Mouse (Mus musculus): Measurements from ENCODE around the gene Tenm3.

Tenm3 gene

DNA sequence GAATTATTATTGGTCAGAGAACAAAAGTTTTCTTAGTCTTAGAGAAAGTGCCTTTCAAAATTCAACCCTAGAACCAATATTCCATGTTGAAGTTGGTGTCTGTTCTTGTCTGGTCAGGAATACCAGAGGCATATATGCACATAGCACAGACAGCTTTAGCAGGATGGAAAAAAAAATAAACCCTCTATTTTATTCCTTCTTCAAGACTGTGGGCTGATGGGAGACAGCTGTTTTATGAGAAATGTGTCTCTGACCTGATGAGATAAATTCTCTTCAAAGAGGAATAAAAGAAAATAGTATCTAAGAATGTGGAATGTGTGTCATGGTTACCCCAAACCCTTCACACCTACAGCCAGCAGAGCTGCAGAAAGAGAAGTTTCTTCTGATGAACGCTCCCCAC lies 173.4 kb downstream of the Tenm3 start:
- no peak for DNase-seq (ENCODE audit: low read depth, low spot score)

DNA sequence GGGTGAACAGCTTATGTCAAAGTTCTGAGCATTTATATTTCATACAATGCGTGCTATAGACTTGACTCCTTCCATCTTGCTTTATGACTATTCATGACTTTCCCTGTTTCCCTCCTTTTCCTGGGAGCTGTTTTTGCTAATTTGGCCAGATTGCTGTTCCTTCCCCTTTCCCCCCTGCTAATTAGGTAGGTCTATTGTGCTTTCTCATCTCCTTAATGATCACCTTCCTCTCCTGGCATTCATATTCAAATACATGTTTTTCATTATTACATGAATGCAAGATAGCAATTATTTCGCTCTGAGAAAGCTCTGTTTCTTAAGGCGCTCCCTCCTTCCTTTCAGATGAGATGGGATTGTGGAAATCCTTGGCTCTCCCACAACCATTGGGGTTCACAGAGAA lies 178.6 kb downstream of the Tenm3 start:
- no peak for DNase-seq (ENCODE audit: low read depth, low spot score)

DNA sequence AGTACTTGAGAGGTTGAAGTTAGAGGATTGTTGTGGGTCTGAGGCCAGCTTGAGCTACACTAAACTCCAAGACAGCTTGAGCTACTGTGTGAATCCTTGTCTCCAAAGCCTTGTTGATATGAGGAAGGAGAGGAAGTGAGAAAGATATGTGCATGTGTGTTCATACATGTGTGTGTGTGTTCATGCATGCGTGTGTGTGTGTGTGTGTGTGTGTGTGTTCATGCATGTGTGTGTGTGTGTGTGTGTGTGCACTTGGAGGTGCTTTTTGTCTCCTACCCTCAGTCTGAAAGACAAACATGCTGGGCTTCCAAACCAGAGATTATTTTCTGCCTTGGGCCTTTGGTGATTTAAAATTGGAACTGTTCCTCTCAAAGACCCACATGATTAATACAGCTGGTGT lies 184.5 kb downstream of the Tenm3 start:
- DNase-seq (ENCODE audit: low read depth, low spot score) = no peak

DNA sequence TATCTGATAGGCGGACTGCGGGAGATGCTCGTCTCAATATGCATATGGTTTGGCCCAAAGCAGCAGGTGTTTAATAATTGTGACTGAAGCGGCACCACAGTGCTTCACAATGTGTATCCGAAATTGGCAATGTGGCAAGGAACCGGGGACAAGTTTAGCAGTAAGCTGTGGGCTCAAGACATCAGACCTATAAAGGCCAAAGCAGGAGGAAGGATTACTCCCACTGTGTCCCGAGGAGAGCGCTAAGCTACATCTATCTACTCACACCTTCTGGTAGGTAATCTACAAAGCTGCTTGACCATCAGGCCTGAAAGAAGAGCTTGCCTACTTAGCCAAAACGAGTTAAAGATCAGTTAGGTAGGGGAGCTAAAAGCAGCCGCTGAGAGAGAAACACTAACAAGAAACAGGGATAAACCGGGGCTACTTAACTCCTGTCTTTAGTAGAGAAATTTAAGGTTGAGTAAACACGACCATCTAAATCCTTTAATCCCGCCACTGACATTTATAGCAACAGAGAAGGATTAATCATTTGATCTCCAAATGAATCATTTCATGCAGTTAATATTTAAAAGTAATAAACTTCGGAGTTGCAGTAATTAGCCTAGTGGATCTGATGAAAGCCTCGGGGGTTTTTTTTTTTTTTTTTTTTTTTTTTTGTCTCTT lies 188.2 kb downstream of the Tenm3 start:
- no peak for DNase-seq (ENCODE audit: low read depth, low spot score)

DNA sequence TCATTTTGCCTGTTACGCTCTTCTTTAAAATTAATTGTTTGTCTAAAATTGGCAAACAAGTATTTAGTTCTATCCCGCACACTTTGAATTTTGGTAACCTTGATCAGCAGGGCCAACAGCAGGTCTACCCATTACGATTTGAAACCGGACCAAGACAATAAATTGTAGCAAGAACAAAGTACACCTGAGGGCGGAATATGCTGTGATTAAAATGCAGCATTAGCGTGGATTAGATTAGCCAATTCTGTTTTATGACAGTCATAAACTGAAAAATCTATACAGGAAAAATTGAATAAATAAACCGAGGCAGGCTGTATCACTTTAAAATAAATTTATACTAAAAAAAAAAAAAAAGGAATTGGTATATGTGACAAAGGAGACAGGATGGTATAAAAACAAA lies 193.9 kb downstream of the Tenm3 start:
- DNase-seq (ENCODE audit: low read depth, low spot score) = no peak

DNA sequence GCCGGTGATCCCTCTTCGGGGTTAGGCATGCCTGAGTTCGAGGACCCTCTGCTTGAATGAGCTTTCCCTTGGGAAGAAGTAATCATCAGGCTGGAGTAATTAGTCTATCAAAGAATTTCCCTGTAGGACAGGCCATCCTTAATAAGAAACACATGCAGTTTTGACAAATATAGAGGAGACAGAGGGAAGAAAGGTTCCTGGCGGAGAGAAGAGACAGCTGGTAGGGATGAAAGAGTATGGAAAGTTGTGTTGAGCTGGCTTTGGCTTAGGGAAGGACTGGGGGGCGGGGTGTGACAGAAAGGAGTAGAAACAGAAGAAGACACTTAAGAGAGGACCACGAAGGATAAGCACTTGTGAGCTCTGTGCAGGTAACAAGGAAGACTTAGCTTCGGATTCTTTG lies 194.3 kb downstream of the Tenm3 start:
- DNase-seq (ENCODE audit: low read depth, low spot score) = no peak

DNA sequence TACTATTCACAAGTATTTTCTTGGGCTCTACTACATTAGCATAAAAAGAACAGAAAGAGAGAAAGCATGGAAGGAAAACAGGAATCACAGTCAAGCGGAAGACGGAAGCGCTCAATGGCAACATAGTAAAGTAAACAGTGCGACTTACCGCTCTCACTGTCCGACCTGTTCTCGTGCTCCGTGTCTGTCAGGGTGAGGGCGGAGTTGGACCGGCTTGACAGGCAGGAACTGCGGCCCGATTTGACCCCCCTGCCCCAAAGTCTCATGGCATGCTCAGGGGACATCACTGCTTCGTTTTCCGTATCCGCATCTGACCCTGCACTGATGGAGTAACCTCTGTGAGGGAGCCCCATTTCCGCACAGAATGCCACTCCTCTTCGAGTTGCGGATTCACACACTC lies 197.6 kb downstream of the Tenm3 start:
- DNase-seq (ENCODE audit: low read depth, low spot score) = peak; percentile 8

DNA sequence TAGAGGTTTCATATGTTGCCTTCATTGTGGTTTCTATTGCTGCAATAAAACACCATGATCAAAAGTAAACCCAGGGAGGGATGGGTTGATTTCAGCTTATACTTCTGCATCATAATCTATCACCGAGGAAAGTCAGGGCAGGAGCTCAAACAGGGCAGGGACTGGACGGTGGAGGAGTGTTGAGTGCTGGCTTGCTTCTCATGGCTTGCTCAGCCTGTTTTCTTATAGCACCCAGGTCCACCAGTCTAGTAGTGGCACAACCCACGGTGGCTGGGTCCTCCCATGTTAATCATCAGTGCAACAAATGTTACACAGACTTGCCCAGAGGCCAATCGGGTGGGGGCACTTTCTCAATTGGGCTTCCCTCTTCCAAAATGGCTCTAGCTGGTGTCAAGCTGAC lies 205.6 kb downstream of the Tenm3 start:
- DNase-seq (ENCODE audit: low read depth, low spot score) = no peak

DNA sequence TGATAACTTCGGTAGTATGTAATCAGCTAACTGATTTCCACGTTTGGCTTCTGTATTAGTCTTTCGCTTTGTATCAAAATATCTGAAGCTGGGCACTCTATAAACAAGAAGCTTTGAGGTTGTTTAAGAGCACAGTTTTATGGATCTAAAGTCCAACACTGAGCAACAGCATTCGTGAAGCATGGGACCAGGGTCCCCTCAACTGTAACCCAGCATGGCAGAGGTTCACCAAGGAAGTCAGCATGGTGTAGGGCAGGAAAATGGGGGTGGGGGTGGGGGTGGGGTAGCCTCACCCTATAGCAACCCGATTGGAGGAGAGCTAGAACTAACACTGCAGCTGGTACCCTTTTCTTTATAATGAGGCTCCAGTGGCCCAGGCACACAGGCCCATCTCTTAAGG lies 206.8 kb downstream of the Tenm3 start:
- DNase-seq (ENCODE audit: low read depth, low spot score) = no peak

DNA sequence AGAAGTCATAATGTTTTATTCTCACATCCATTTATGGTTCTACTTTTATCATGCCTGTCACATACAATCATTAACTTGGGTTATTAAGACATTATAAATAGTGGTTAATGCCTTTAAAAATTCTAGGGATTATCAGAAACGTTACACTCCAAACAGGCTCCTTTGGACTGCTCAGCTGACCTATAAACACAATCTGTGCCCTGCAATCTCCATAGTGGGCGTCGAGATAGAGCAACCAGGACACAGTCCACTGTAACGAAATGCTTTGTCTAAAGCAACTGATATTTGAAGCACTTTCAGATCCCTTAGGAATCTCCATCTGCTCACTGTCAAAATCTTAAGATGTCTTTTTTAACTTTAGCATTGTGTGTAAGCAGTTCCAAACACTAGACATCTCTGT lies 207.9 kb downstream of the Tenm3 start:
- no peak for DNase-seq (ENCODE audit: low read depth, low spot score)

DNA sequence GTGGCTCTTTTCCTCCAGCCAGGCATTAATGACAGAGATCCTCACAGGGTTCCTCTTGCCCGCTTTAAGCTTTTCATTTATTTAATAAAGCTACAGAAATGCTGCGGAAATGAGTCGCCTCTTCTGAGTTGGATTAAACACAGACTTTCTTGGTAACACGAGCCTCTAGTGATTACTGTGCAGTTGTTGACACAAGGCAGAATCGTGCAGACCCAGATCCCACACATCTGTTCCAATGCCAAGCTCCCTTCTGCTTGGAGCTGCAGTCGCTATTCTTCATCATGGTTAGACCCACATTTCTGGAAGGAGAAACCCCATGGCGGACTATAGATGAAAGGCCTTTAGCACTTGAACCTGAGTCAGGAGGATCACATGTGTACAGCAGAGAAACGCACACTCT lies 210.3 kb downstream of the Tenm3 start:
- no peak for DNase-seq (ENCODE audit: low read depth, low spot score)

DNA sequence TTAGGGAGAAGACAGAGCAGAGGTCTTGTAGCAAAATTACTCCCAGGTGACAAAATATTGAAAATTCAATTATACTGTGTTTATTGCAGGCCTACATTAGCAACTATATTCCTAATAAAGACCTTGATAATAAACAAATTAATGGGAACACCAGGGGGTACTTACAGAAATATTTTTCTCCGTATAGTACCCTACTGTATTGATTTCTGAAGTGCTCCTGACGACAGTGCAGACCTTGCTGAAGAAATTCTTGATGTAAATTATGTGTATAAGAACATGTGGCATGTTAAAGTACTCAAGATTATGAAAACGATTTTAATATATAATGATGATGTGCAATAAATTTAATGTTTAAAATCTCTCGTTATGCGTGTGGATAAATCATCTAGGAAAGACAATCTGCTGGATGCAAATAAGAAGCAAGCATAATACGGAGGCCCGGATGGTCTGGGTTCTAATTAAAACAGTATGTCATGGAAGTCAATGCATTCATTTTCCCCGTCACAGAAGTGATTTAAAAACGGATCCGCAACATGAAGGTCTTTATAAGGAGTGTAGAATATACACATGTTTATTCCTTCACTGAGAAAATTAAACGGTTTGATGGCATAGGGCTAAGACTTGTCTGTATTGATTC lies 221.1 kb downstream of the Tenm3 start:
- DNase-seq (ENCODE audit: low read depth, low spot score) = no peak

DNA sequence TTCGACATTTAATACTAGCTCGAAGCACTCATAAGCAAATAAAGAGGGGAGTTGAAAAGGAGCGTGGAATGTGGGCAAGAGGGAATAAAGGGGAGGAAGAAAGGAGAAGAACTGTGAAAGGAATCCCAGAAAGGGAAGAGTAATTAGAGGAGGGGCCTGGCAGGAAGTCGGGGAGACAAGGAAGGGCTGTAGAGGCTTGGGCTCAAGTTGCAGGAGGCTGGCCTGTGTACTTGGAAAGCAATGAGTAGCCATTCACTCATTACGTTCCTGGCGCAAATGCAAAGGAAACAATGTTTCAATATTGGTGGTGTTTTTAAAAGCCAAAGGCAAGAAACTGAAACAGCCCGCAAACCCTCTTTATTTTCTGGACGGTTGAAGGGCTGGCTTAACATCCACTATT lies 228.7 kb downstream of the Tenm3 start:
- peak; percentile 8 for DNase-seq (ENCODE audit: low read depth, low spot score)

DNA sequence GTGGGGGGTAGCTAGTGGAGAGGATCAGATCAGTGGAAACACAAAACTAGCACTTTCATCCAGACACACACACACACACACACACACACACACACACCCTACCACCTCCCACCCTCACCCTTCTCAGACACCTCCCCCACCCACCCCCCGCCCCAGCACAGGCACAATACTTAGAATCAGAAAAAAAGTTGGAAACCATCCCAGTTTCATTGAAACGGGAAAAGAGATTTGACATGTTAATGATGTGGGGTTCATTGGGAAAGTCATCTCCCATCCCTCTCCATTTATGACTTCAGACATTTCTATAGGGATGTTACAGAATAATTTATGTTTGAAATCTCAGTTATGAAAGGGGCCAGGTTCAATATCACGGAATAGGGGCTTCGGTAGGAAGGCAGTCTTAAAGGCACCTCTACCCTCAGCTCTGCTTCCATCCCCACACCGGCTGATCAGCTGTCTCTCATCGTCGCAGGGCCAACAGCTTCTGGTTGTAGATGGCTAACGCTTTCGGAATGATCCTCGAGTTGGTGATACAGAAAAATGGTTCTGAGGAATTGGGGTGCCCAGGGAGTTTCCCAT lies 231.7 kb downstream of the Tenm3 start:
- no peak for DNase-seq (ENCODE audit: low read depth, low spot score)

DNA sequence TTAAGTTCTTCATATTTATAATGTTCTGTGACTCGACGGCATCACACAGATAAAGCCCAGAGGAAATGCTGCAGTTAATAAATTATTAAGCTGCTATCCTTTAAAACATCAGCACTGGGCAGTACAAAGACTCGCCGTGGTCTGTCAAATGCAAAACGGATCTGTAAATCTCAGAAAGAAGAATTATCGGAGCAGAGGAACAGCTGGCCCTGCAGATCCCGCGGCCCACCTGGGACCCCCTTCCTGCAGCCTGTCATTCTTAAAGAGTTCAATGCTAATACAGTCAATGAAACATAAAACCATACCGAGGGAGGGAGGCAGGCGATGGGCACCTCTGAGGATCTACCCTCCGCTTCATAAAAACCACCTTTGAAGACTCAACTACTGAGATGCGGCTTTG lies 232.6 kb downstream of the Tenm3 start:
- DNase-seq (ENCODE audit: low read depth, low spot score) = no peak

DNA sequence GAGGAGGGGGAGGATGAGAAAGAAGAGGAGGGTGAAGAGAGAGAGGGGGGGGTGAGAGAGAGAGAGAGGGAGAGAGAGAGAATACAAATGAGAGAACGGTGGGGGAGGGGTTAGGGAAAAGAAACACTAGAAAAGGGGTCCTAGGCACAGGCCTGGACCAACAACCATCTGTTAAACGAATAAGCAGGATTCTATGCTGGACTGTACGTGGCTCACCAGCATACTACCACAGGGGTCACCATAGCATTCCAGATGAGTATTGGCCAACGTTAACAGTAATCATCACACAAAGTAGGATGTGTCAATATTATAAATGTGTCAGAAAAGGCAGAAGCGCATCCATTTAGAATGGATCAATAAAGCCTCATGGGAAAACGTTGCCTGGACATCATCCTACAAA lies 233.4 kb downstream of the Tenm3 start:
- DNase-seq (ENCODE audit: low read depth, low spot score) = no peak

DNA sequence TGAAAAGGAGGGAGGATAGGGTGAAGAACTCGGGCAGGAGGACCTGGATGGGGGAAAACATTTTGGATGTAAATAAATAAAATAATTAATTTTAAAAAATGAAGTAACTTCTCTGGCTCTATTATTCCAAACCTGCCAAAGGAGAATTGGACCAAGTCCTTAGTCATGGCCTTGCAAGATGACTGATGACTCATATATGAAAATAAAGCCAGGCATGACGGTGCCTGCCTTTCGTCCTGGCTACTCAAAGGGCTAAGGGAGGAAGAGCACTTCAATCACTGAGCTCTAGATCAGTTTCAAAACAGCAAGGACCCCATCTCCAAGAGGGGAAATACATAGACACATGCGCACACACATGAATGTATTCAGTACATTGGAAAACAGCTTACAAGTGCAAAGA lies 234.1 kb downstream of the Tenm3 start:
- DNase-seq (ENCODE audit: low read depth, low spot score) = no peak

DNA sequence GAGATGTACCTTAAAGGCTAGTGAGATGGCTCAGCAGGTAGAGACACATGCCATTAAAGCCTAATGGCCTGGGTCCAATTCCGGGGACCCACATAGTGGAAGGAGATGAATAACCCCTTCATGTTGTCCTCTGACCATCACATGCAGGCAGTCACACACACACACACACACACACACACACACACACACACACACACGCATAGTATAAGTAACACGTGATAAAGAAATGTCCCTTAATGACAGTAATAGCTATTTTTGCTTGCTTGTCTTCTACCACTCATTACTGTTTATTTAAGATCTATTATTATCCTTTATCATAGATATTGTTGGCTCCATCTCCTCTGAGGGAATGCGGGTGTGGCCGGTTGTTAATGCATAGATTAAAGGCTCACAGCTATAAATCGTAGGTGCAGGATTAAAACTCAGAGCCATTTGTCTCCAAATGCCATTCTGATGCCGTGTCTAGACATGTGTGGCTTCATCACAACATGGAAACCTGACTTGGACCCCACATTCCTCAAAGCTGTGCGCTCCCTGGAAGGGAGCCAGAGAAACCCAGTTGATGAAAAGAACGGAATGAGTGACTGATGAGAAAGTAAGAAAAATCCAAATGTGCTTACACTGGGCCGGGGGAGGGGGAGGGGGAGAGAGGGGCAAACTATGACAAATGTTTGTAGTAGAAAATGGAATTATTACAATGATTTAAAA lies 239.4 kb downstream of the Tenm3 start:
- DNase-seq (ENCODE audit: low read depth, low spot score) = no peak

DNA sequence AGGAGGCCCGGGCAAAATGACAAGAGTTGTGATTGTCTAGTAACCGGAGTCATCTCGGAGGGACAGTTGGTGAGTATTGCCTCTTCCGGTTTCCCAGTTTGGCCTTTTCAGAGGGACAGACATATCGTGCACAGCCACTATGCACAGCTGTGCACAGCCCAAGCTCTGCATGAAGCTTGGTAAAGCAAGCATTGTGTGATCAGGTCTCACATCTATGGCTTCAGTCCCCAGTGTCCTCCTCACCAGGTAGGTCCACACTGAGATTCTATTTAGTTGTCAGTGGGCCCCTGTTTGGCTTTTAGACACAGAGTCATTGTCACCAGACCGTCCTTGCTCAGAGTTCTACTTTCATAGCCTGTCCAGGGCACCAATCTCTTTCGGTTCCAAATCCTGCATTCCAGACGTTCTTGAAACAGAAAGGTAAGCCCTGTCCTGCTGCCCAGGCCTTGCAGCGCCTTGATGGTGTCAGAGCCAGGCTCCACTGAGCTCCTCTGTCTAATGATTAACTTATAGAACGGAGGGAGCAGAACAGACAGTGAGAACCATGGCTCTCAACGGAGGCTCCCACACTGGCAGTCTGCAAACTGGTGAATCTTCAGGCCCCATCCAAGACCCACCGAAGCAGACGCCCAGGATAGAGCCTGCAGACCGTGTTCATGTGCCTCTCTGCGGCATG lies 240.4 kb downstream of the Tenm3 start:
- no peak for DNase-seq (ENCODE audit: low read depth, low spot score)

DNA sequence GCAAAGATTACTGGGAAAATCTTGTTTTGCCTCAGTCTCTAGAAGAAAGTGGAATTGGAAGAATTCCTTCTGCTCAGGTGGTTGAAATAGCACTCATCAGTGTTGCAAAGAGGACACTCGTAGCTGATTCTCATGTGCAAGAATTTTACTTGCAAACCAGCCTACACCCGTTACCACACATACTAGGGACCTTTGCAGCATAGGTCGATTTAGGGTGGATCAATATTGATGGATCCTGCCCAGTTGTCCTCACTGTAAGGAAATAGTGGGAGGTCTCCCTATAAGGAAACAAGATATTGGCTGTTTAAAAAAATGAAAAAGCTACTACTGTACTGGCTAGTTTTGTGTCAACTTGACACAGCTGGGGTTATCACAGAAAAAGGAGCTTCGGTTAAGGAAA lies 242.1 kb downstream of the Tenm3 start:
- no peak for DNase-seq (ENCODE audit: low read depth, low spot score)

DNA sequence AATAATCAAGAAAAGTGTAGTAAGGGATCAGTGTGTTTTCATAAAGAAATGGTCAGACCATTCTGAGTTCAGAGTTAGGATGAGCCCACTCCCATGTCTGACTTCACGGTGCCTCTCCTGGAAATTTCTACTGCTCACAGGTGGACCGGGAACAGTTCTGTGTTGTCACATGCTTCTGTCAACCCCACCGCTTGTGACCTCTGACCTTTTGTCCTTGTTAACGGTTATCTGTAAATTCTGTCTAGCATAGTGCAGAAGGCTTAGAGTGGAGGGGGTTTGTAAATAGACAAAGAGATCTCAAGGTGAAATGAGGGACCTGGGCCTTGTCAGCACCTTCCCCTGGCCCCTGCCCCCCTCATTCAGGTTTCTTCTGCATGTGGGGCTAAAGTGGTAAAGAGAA lies 244.7 kb downstream of the Tenm3 start:
- no peak for DNase-seq (ENCODE audit: low read depth, low spot score)

DNA sequence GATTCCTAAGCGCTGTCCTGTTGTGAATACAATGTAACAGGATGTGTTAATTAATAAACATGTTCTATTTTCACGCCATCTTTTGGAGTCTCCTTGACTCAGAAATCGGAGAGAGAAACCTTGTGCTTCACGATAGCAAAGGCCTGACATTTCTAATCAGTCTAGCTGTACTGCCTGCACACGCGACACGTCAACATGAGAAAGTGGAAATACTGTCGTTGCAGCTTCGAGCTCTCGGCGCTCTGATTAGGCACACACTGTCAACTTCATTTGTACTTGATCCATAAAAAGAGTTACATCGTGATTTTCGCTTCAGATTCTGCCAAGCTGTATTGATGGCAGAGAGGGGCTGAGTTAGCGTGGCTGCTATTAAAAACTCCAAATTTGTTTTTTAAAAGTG lies 247.4 kb downstream of the Tenm3 start:
- DNase-seq (ENCODE audit: low read depth, low spot score) = no peak
